Mouse (Mus musculus): ENCODE measurements around the gene Dmwd. TPM values are rescaled to one million over a fixed set of nuclear protein-coding genes. Genes with fewer than 3 reads are reported as not detected.
A peak's percentile ranks its signal among the peaks of the same experiment; 100 is the strongest.

Dmwd gene
- total RNA-seq, 2 experiments from 2014 or later = 26.6 to 31.8 TPM

GRCm38 (mm10) chr7:19094826-19095750 lies 19.1 kb downstream of the Dmwd start:
- DNase-seq = peak; percentile 72

GRCm38 (mm10) chr7:19095751-19096110 lies 19.7 kb downstream of the Dmwd start:
- peak; percentile 70 for DNase-seq

GRCm38 (mm10) chr7:19096421-19096976 lies 20.5 kb downstream of the Dmwd start:
- no peak for DNase-seq

GRCm38 (mm10) chr7:19097217-19097616 lies 21.2 kb downstream of the Dmwd start:
- DNase-seq = no peak

- DNase-seq = no peak
These were observed 21.8 kb downstream of the Dmwd start for GRCm38 (mm10) chr7:19097863-19098262.

- no peak for DNase-seq
These were observed 22.8 kb downstream of the Dmwd start for GRCm38 (mm10) chr7:19098811-19099210.

GRCm38 (mm10) chr7:19100290-19100689 lies 24.3 kb downstream of the Dmwd start:
- DNase-seq = no peak

- no peak for DNase-seq
These were observed 27.7 kb downstream of the Dmwd start for GRCm38 (mm10) chr7:19103741-19104140.

- DNase-seq = no peak
These were observed 28.5 kb downstream of the Dmwd start for GRCm38 (mm10) chr7:19104486-19104885.

GRCm38 (mm10) chr7:19107436-19107835 lies 31.4 kb downstream of the Dmwd start:
- no peak for DNase-seq

GRCm38 (mm10) chr7:19109565-19109964 lies 33.5 kb downstream of the Dmwd start:
- DNase-seq = no peak

GRCm38 (mm10) chr7:19118028-19118771 lies 42.2 kb downstream of the Dmwd start, which contains the start of gene Gm4969:
Gm4969 (minus strand) TSS chr7:19118368.
- peak; percentile 55 for DNase-seq

GRCm38 (mm10) chr7:19119083-19119482 lies 43.1 kb downstream of the Dmwd start:
- DNase-seq = no peak

- peak; percentile 85 for DNase-seq
These were observed 43.8 kb downstream of the Dmwd start, which contains the start of gene Fbxo46 for GRCm38 (mm10) chr7:19119631-19120429. Fbxo46 (plus strand) TSS chr7:19119859.

GRCm38 (mm10) chr7:19121686-19122085 lies 45.7 kb downstream of the Dmwd start:
- no peak for DNase-seq

- DNase-seq = no peak
These were observed 48.7 kb downstream of the Dmwd start for GRCm38 (mm10) chr7:19124713-19125112.

- DNase-seq = no peak
These were observed 51.7 kb downstream of the Dmwd start for GRCm38 (mm10) chr7:19127744-19128143.

GRCm38 (mm10) chr7:19129396-19129795 lies 53.4 kb downstream of the Dmwd start:
- DNase-seq = no peak

GRCm38 (mm10) chr7:19130657-19131056 lies 54.6 kb downstream of the Dmwd start:
- no peak for DNase-seq

- DNase-seq = peak; percentile 97
These were observed 55.4 kb downstream of the Dmwd start for GRCm38 (mm10) chr7:19131324-19131848.

Data from gastrocnemius, postnatal 10 days (tissue).